Mouse (Mus musculus) ES-Bruce4 (cell line): ENCODE data around the gene Gm18596.
"Not testable (repeated sequence)": the region's sequence is repeated elsewhere in the genome, so short reads cannot be mapped to it uniquely, and the experiment has no call there.

Source experiments
- CTCF ChIP-seq: IDR thresholded peaks from one replicate; pipeline ENCODE4 v1.8.1; 2011; ENCODE audit warnings: low read depth, low read length
- EP300 ChIP-seq: IDR thresholded peaks from 2 replicates; pipeline ENCODE4 v1.6.1; 2011; ENCODE audit warnings: low read depth, low read length; ENCODE audit not compliant: insufficient read depth
- POLR2A ChIP-seq: IDR thresholded peaks from one replicate; pipeline ENCODE4 v1.8.1; 2011; ENCODE audit warnings: low read length; ENCODE audit not compliant: insufficient read depth

DNA sequence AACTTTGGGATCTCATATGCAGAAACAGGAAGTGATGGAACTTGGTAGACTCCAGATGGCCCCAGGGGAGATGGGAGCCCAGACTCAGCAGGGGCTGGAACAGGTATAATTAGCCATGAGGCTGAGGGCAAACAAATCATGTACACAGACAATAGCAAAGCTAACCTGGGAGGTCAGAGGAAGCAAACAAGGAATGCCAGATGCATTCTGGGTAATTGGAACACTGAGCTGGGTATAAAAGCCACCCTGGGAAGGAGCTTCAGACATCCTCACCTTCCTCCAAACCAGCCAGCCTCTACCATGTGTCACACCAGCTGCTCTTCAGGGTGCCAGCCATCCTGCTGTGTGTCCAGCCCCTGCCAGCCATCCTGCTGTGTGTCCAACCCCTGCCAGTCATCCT is 31.3 kb downstream of the Gm18596 start, which contains the start of gene Gm10024:
- not testable (repeated sequence) for TF ChIP-seq EP300, CTCF, POLR2A
